Mouse (Mus musculus): ENCODE measurements around the gene Pdia2.
"Not testable (repeated sequence)": the region's sequence is repeated elsewhere in the genome, so short reads cannot be mapped to it uniquely, and the experiment has no call there.

Gene Pdia2

GRCm38 (mm10) chr17:26200831-26201705 is 2.2 kb upstream of the Pdia2 start:
- DNase-seq, result peak; percentile 28

DNA sequence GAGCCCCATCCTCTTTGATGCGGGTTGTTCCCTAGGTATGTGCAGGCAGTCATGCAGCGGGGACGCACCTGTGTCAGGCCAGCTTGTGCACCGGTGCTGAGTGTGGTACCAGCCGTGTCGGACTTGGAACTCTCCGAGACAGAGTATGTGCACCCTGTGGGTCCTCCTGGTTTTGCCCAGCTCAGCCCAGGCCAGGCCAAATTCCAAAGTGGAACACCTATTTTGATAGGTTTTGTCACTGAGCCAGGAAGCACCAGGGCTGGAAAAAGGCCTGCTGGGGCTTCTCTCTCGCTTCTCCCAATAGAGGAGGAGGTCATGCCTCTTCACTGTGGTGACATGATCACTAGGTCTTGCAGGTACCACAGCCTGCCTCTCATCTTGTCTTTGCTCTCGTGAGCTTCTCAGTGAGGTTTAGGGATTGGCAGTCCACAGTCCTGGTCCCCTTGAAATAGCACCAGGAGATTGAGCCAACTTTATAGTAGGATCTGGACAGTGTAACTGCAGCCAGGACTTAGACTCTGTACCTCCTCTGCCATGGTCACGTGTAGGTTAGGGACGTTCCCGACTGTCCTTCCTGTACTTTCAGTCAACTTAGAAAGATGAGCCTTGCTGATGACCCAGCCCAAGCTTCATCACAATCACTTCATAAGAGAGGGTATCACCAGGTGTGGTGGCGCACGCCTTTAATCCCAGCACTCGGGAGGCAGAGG is 6.3 kb downstream of the Pdia2 start:
- DNase-seq, result no peak

DNA sequence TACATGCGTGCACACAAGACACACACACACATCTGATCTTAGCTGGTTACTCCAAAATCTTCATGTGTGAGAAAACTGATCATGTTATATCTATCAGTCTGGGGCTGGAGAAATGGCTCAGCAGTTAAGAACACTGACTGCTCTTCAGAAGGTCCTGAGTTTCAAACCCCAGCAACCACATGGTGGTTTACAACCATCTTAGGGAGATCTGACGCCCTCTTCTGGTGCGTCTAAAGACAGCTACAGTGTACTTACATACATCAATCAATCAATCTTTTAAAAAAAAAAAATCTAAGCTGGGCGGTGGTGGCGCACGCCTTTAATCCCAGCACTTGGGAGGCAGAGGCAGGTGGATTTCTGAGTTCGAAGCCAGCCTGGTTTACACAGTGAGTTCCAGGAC is 7.4 kb downstream of the Pdia2 start:
- DNase-seq, result not testable (repeated sequence)

DNA sequence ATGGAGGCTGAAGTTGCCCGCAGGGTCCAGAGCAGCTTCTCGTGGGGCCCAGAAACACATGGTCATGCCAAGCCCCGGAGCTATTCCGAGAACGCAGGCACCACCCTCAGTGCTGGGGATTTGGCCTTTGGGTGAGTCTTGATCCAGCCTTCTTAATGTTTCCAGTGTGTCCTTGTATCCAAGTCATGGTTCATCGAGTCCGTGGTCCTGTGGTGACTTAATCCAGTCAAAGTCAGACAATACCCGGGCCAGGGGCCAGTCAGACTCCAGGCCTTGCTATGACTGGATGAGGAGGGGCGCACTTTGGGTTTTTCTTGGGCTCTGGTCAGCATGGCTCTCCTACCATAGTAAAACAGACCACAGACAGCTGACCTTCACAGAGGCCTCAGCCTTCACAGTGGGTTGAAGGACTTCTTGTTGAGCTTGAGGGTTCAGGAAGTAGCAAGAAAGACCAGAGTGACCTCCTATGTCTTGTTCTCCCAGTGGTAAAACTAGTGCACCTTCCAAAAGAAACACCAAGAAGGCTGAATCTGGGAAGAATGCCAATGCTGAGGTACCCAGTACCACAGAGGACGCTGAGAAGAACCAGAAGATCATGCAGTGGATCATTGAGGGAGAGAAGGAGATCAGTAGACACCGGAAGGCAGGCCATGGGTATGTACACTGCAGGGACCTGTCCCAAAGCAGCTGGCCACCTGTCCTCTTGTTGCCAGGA is 10.6 kb downstream of the Pdia2 start:
- DNase-seq, result no peak

GRCm38 (mm10) chr17:26187592-26187991 is 11.3 kb downstream of the Pdia2 start:
- no peak for DNase-seq

DNA sequence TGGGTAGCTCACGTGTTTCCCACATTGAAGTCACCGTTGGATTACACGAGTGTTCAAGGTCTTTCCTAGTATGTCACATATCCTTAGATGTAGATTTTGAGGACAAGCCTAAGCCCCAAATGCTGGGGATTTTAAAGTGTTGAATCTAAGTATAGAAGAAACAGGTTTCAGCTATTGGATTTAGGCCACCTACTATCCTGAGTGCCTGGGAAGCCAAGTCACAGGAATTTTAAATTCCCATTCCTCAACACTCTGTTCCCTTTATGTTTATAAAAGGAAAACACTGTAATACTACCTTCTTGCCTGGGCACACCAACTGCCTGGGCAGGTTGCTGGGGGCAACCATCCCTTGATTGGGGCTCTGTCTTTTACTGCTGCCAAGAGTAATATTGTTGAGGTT is 17.7 kb downstream of the Pdia2 start:
- DNase-seq, result no peak

- DNase-seq, result no peak
These were observed 20.3 kb downstream of the Pdia2 start for GRCm38 (mm10) chr17:26178611-26179010.

- not testable (repeated sequence) for DNase-seq
These were observed 23.6 kb downstream of the Pdia2 start for GRCm38 (mm10) chr17:26175248-26175647.

GRCm38 (mm10) chr17:26168039-26168438 is 30.8 kb downstream of the Pdia2 start:
- DNase-seq, result peak; percentile 51

DNA sequence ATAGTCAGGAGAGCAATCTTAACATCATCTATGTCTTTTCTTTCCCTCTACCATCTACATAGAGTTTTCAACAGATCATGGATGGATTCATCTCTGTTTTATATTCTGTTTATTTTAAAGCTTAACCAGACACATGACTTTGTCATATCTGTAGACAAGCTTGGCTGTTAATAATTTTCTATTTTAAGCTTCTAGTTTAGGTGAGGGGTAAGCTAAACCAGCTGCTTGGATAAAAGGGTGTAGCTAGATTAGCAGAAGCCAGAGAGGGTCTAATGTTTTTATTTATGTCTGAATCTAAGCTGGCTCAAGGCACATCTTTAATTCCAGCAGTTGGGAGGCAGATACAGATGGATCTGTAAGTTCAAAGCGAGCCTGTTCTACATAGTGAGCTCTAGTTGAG is 36.2 kb downstream of the Pdia2 start:
- DNase-seq, result peak; percentile 17

DNA sequence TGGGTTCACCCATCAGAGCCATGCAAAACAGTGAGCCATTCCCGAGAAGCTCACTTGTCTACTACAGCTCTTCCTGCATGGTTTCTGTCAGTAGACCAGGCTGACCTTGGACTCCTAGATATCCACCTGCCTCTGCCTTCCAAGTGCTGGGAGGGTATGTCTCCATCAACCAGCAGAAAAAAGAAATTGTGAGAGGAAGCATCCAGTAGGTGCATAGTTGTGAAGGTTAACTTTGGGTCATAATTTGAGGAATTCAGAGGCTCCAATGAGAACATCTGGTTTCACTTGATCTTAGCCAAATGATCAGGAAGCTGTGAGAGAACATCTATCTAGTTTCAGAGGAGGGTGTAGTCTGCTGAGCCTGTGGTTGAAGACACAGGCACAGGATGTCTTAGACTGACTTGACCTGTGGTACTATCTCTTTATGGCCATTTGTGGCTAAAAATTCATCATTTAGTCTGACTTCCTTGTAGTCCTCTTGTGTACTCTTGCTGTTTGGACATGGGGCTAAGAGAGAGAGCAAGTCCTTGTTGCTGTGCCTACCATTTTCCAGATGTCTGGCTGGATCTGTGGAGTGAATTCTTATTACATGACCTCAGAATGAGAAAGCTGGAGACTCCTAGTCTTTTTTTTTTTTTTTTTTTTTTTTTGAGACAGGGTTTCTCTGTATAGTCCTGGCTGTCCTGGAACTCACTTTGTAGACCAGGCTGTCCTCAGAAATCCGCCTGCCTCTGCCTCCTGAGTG is 46.8 kb downstream of the Pdia2 start:
- DNase-seq, result no peak

DNA sequence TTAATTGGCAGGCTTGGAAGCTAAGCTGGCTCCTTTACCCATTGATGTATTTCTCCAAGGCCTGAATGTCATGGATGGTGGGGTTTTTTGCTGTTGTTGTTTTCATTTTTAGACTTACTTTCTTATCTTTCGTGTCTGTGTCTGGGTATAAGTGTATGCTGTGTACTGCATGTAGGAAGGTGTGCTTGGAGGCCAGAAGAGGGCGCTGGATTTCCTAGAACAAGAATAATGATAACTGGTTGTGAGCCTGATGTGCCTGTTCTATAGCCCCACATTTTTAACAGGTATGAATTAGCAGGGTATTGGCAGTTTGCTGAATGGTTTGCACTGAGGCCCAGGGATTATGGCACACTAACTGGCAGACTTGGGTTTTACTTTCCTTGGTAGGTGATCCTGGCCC is 49.8 kb downstream of the Pdia2 start:
- DNase-seq, result no peak

Measured in lung, postnatal 36 days (tissue).